Mouse (Mus musculus): ENCODE data around the gene Slc18a2. TPM values are rescaled to one million over a fixed set of nuclear protein-coding genes. Genes with fewer than 3 reads are reported as not detected.

Gene Slc18a2
- polyA plus RNA-seq, 1 experiment from 2014 or later = 15.1 TPM

- Histone ChIP-seq H3K27ac (no peak overlapping the region), H3K4me2 (no peak overlapping the region), H3K36me3 (no peaks in the 10 kb centered on the region), H3K27me3 (no peaks in the 10 kb centered on the region), H3K4me3 (no peak overlapping the region), H3K4me1 (replicated peaks) (no peaks in the 10 kb centered on the region), H3K9ac (no peak overlapping the region), H3K9me3 (no peaks in the 10 kb centered on the region)
- ATAC-seq (ENCODE audit: low FRiP score) = no peak
- WGBS = 88% methylated on average over 4 of the region's 4 CpGs
These were observed 12.6 kb upstream of the Slc18a2 start for GRCm38 (mm10) chr19:59248144-59248543.

GRCm38 (mm10) chr19:59248553-59249286, 12.0 kb upstream of the Slc18a2 start:
- H3K9me3 ChIP-seq = no peaks in the 10 kb centered on the region
- WGBS = 76% methylated on average over 11 of the region's 11 CpGs
- no peak overlapping the region for H3K4me2 ChIP-seq

GRCm38 (mm10) chr19:59252651-59253050, 8.0 kb upstream of the Slc18a2 start:
- Histone ChIP-seq H3K27me3 (no peaks in the 10 kb centered on the region), H3K4me2 (no peak overlapping the region), H3K9me3 (peaks cover 10% of the 10 kb centered on the region), H3K4me1 (replicated peaks) (no peaks in the 10 kb centered on the region), H3K27ac (no peak overlapping the region), H3K9ac (no peak overlapping the region), H3K36me3 (no peaks in the 10 kb centered on the region), H3K4me3 (no peak overlapping the region)
- ATAC-seq (ENCODE audit: low FRiP score) = no peak
- 64% methylated on average over 2 of the region's 2 CpGs for WGBS

More at GRCm38 (mm10) chr19:59248553-59249286, 12.0 kb upstream of the Slc18a2 start:
- Histone ChIP-seq H3K9ac (no peak overlapping the region), H3K4me3 (no peak overlapping the region), H3K4me1 (replicated peaks) (no peaks in the 10 kb centered on the region), H3K27ac (no peak overlapping the region), H3K27me3 (no peaks in the 10 kb centered on the region), H3K36me3 (no peaks in the 10 kb centered on the region)
- no peak for ATAC-seq (ENCODE audit: low FRiP score)

GRCm38 (mm10) chr19:59259633-59260032, 1.1 kb upstream of the Slc18a2 start:
- H3K9ac ChIP-seq = no peak overlapping the region
- no peak for ATAC-seq (ENCODE audit: low FRiP score)

GRCm38 (mm10) chr19:59261604-59262003, 908 bp downstream of the Slc18a2 start:
- no peak overlapping the region for H3K27ac ChIP-seq
- H3K4me2 ChIP-seq = peak overlapping the region; percentile 87
- no peak for ATAC-seq (ENCODE audit: low FRiP score)
- H3K9me3 ChIP-seq = peaks cover 7% of the 10 kb centered on the region
- peak overlapping the region; percentile 46 for H3K4me3 ChIP-seq
- peak overlapping the region; percentile 70; the same call in 1 of the 2 replicates for H3K9ac ChIP-seq
- no peaks in the 10 kb centered on the region for H3K36me3 ChIP-seq
- peaks cover 38% of the 10 kb centered on the region for H3K27me3 ChIP-seq
- 42% methylated on average over 7 of the region's 7 CpGs for WGBS
- peaks cover 24% of the 10 kb centered on the region for H3K4me1 ChIP-seq (replicated peaks)

More at GRCm38 (mm10) chr19:59259633-59260032, 1.1 kb upstream of the Slc18a2 start:
- H3K4me2 ChIP-seq = no peak overlapping the region
- peaks cover 16% of the 10 kb centered on the region for H3K4me1 ChIP-seq (replicated peaks)
- WGBS = 39% methylated on average over 5 of the region's 5 CpGs
- H3K27ac ChIP-seq = no peak overlapping the region
- H3K4me3 ChIP-seq = no peak overlapping the region
- peaks cover 10% of the 10 kb centered on the region for H3K9me3 ChIP-seq
- peaks cover 38% of the 10 kb centered on the region for H3K27me3 ChIP-seq
- no peaks in the 10 kb centered on the region for H3K36me3 ChIP-seq

- Histone ChIP-seq H3K4me2 (no peak overlapping the region), H3K4me3 (no peak overlapping the region), H3K4me1 (replicated peaks) (peaks cover 38% of the 10 kb centered on the region), H3K27ac (no peak overlapping the region), H3K27me3 (peaks cover 38% of the 10 kb centered on the region), H3K9ac (no peak overlapping the region), H3K36me3 (no peaks in the 10 kb centered on the region), H3K9me3 (no peaks in the 10 kb centered on the region)
- no peak for ATAC-seq (ENCODE audit: low FRiP score)
- WGBS = 91% methylated on average over 9 of the region's 9 CpGs
These were observed 2.5 kb downstream of the Slc18a2 start for GRCm38 (mm10) chr19:59263171-59263570.

- Histone ChIP-seq H3K27me3 (peaks cover 33% of the 10 kb centered on the region), H3K9ac (no peak overlapping the region), H3K4me1 (replicated peaks) (peaks cover 43% of the 10 kb centered on the region), H3K27ac (no peak overlapping the region), H3K4me2 (no peak overlapping the region), H3K4me3 (no peak overlapping the region), H3K9me3 (no peaks in the 10 kb centered on the region), H3K36me3 (no peaks in the 10 kb centered on the region)
- 55% methylated on average over 9 of the region's 9 CpGs for WGBS
- ATAC-seq (ENCODE audit: low FRiP score) = no peak
These were observed 4.3 kb downstream of the Slc18a2 start for GRCm38 (mm10) chr19:59264838-59265532.

- peaks cover 26% of the 10 kb centered on the region for H3K27me3 ChIP-seq
- no peak for ATAC-seq (ENCODE audit: low FRiP score)
- no peaks in the 10 kb centered on the region for H3K9me3 ChIP-seq
- 55% methylated on average over 6 of the region's 6 CpGs for WGBS
- H3K4me3 ChIP-seq = no peak overlapping the region
- no peak overlapping the region for H3K27ac ChIP-seq
- peaks cover 35% of the 10 kb centered on the region for H3K4me1 ChIP-seq (replicated peaks)
- H3K4me2 ChIP-seq = no peak overlapping the region
- H3K36me3 ChIP-seq = no peaks in the 10 kb centered on the region
- no peak overlapping the region for H3K9ac ChIP-seq
These were observed 5.2 kb downstream of the Slc18a2 start for GRCm38 (mm10) chr19:59265907-59266306.

GRCm38 (mm10) chr19:59267417-59267963, 6.8 kb downstream of the Slc18a2 start:
- Histone ChIP-seq H3K9ac (0 out of 2 replicates have a peak overlapping the region, but pooled peaks have one; percentile 15), H3K9me3 (no peaks in the 10 kb centered on the region), H3K4me2 (no peak overlapping the region), H3K36me3 (no peaks in the 10 kb centered on the region), H3K27ac (0 out of 2 replicates have a peak overlapping the region, but pooled peaks have one; percentile 35), H3K27me3 (peaks cover 11% of the 10 kb centered on the region), H3K4me1 (replicated peaks) (peaks cover 27% of the 10 kb centered on the region), H3K4me3 (no peak overlapping the region)
- WGBS = 9% methylated on average over 5 of the region's 5 CpGs
- no peak for ATAC-seq (ENCODE audit: low FRiP score)

GRCm38 (mm10) chr19:59273190-59273589, 12.5 kb downstream of the Slc18a2 start:
- ATAC-seq (ENCODE audit: low FRiP score) = no peak
- WGBS = 86% methylated on average over 7 of the region's 7 CpGs
- no peak overlapping the region for H3K9ac ChIP-seq
- H3K4me2 ChIP-seq = no peak overlapping the region
- no peaks in the 10 kb centered on the region for H3K27me3 ChIP-seq
- peaks cover 17% of the 10 kb centered on the region; the same call in 1 of the 2 replicates for H3K4me1 ChIP-seq (replicated peaks)
- H3K4me3 ChIP-seq = no peak overlapping the region
- H3K9me3 ChIP-seq = no peaks in the 10 kb centered on the region
- H3K36me3 ChIP-seq = no peaks in the 10 kb centered on the region
- H3K27ac ChIP-seq = no peak overlapping the region

GRCm38 (mm10) chr19:59276354-59276753, 15.7 kb downstream of the Slc18a2 start:
- Histone ChIP-seq H3K9ac (no peak overlapping the region), H3K9me3 (no peaks in the 10 kb centered on the region), H3K4me2 (no peak overlapping the region), H3K4me1 (replicated peaks) (peaks cover 13% of the 10 kb centered on the region; the same call in 1 of the 2 replicates), H3K36me3 (peaks cover 5% of the 10 kb centered on the region; the same call in 1 of the 2 replicates), H3K27ac (no peak overlapping the region), H3K27me3 (no peaks in the 10 kb centered on the region), H3K4me3 (no peak overlapping the region)
- WGBS = 74% methylated on average over 7 of the region's 7 CpGs
- 0 out of 2 replicates have a peak, but pooled peaks have one; percentile 24 for ATAC-seq (ENCODE audit: low FRiP score)

- H3K9ac ChIP-seq = no peak overlapping the region
These were observed 20.1 kb downstream of the Slc18a2 start for GRCm38 (mm10) chr19:59280841-59281240.

More at GRCm38 (mm10) chr19:59280841-59281240, 20.1 kb downstream of the Slc18a2 start:
- Histone ChIP-seq H3K27ac (no peak overlapping the region), H3K4me2 (no peak overlapping the region), H3K27me3 (no peaks in the 10 kb centered on the region), H3K36me3 (peaks cover 5% of the 10 kb centered on the region; the same call in 1 of the 2 replicates), H3K4me1 (replicated peaks) (peaks cover 13% of the 10 kb centered on the region; the same call in 1 of the 2 replicates), H3K9me3 (no peaks in the 10 kb centered on the region), H3K4me3 (no peak overlapping the region)
- no peak for ATAC-seq (ENCODE audit: low FRiP score)

Measured in hindbrain, embryonic 13.5 days (tissue).